Mouse (Mus musculus): ENCODE measurements around the gene Fgfr2. TPM values are rescaled to one million over a fixed set of nuclear protein-coding genes. Genes with fewer than 3 reads are reported as not detected.
A peak's percentile ranks its signal among the peaks of the same experiment; 100 is the strongest.

Gene Fgfr2
- polyA plus RNA-seq, 1 experiment from 2014 or later: 137 TPM

DNA sequence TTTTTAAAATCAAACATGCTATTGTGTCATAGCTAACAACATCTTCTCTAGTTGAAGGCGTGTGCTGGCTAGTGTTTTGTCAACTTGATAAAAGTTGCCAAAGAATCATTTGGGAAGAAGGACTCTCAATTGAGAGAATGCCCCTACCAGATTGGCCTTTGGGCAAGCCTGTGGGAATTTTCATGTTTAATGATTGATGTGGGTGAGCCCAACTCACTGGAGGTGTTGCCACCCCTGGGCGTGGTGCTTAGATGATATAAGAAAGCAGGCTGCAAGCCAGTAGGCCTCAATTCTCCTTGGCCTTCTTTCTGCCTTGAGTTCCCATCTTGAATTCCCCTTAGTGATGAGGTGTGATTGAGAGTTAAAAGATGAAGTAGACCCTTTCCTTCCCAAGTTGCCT lies 145.2 kb downstream of the Fgfr2 start:
- no peak overlapping the region for H3K4me2 ChIP-seq (replicated peaks)
- H3K4me1 ChIP-seq: no peaks in the 10 kb centered on the region
- H3K9ac ChIP-seq: no peak overlapping the region
- no peak overlapping the region for H3K4me3 ChIP-seq (replicated peaks)
- 95% methylated on average over 2 of the region's 2 CpGs for WGBS
- no peak overlapping the region for H3K27ac ChIP-seq (replicated peaks)
- peaks cover 49% of the 10 kb centered on the region for H3K36me3 ChIP-seq
- H3K9me3 ChIP-seq (replicated peaks): no peaks in the 10 kb centered on the region
- H3K27me3 ChIP-seq: no peaks in the 10 kb centered on the region
- ATAC-seq (ENCODE audit: insufficient number of reproducible peaks, low FRiP score, low TSS enrichment, low read depth): no peak

- no peaks in the 10 kb centered on the region for H3K9me3 ChIP-seq (replicated peaks)
- no peak overlapping the region for H3K4me2 ChIP-seq (replicated peaks)
- no peaks in the 10 kb centered on the region for H3K27me3 ChIP-seq
- no peak overlapping the region for H3K4me3 ChIP-seq (replicated peaks)
- H3K36me3 ChIP-seq: peaks cover 36% of the 10 kb centered on the region
- no peak for ATAC-seq (ENCODE audit: insufficient number of reproducible peaks, low FRiP score, low TSS enrichment, low read depth)
- H3K9ac ChIP-seq: no peak overlapping the region
- no peaks in the 10 kb centered on the region for H3K4me1 ChIP-seq
- 64% methylated on average over 2 of the region's 2 CpGs for WGBS
- H3K27ac ChIP-seq (replicated peaks): no peak overlapping the region
Measured at GRCm38 (mm10) chr7:132976079-132976478, 147.1 kb downstream of the Fgfr2 start.

- 89% methylated on average over 2 of the region's 2 CpGs for WGBS
- Histone ChIP-seq H3K27ac (replicated peaks) (no peak overlapping the region), H3K36me3 (peaks cover 20% of the 10 kb centered on the region), H3K4me1 (no peaks in the 10 kb centered on the region), H3K4me2 (replicated peaks) (no peak overlapping the region), H3K9me3 (replicated peaks) (no peaks in the 10 kb centered on the region), H3K27me3 (no peaks in the 10 kb centered on the region), H3K9ac (no peak overlapping the region), H3K4me3 (replicated peaks) (no peak overlapping the region)
- ATAC-seq (ENCODE audit: insufficient number of reproducible peaks, low FRiP score, low TSS enrichment, low read depth): no peak
Measured at GRCm38 (mm10) chr7:132972079-132972478, 151.1 kb downstream of the Fgfr2 start.

- H3K4me1 ChIP-seq: no peaks in the 10 kb centered on the region
- H3K4me2 ChIP-seq (replicated peaks): no peak overlapping the region
- H3K27me3 ChIP-seq: no peaks in the 10 kb centered on the region
- no peak overlapping the region for H3K9ac ChIP-seq
- ATAC-seq (ENCODE audit: insufficient number of reproducible peaks, low FRiP score, low TSS enrichment, low read depth): no peak
- no peak overlapping the region for H3K27ac ChIP-seq (replicated peaks)
- H3K4me3 ChIP-seq (replicated peaks): no peak overlapping the region
- WGBS: 85% methylated on average over 2 of the region's 2 CpGs
- H3K9me3 ChIP-seq (replicated peaks): no peaks in the 10 kb centered on the region
- H3K36me3 ChIP-seq: no peaks in the 10 kb centered on the region
Measured at GRCm38 (mm10) chr7:132965707-132966106, 157.4 kb downstream of the Fgfr2 start.

DNA sequence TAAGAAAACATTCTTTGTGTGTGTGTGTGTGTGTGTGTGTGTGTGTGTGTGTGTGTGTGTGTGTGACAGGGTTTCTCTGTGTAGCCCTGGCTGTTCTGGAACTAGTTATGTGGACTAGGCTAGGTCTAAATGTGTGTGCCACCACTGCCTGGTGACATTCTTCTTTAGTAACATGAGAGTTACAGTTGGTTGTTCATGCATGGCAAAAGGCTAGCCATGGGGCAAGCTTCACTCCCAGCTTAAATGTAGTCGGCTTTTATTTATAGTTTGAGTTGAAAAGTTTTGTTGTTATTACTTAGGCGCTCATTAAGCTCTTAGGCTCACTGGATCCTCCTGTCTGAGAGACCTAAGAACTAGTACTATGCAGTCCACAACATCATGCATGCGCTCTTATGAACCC lies 158.8 kb downstream of the Fgfr2 start:
- no peak overlapping the region for H3K4me2 ChIP-seq (replicated peaks)
- 70% methylated on average over 3 of the region's 3 CpGs for WGBS
- no peak overlapping the region for H3K27ac ChIP-seq (replicated peaks)
- H3K36me3 ChIP-seq: no peaks in the 10 kb centered on the region
- H3K4me1 ChIP-seq: no peaks in the 10 kb centered on the region
- no peak for ATAC-seq (ENCODE audit: insufficient number of reproducible peaks, low FRiP score, low TSS enrichment, low read depth)
- no peaks in the 10 kb centered on the region for H3K9me3 ChIP-seq (replicated peaks)
- H3K27me3 ChIP-seq: no peaks in the 10 kb centered on the region
- no peak overlapping the region for H3K9ac ChIP-seq
- no peak overlapping the region for H3K4me3 ChIP-seq (replicated peaks)

- ATAC-seq (ENCODE audit: insufficient number of reproducible peaks, low FRiP score, low TSS enrichment, low read depth): no peak
Measured at GRCm38 (mm10) chr7:132950613-132951012, 172.5 kb downstream of the Fgfr2 start.

GRCm38 (mm10) chr7:132949968-132950367 lies 173.2 kb downstream of the Fgfr2 start:
- no peaks in the 10 kb centered on the region for H3K36me3 ChIP-seq
- H3K4me1 ChIP-seq: no peaks in the 10 kb centered on the region
- no peak overlapping the region for H3K9ac ChIP-seq
- H3K4me3 ChIP-seq (replicated peaks): no peak overlapping the region
- no peaks in the 10 kb centered on the region for H3K27me3 ChIP-seq
- 87% methylated on average over 4 of the region's 4 CpGs for WGBS
- no peaks in the 10 kb centered on the region for H3K9me3 ChIP-seq (replicated peaks)
- ATAC-seq (ENCODE audit: insufficient number of reproducible peaks, low FRiP score, low TSS enrichment, low read depth): no peak
- no peak overlapping the region for H3K4me2 ChIP-seq (replicated peaks)
- no peak overlapping the region for H3K27ac ChIP-seq (replicated peaks)

More at GRCm38 (mm10) chr7:132950613-132951012, 172.5 kb downstream of the Fgfr2 start:
- H3K36me3 ChIP-seq: no peaks in the 10 kb centered on the region
- no peaks in the 10 kb centered on the region for H3K4me1 ChIP-seq
- H3K9me3 ChIP-seq (replicated peaks): no peaks in the 10 kb centered on the region
- H3K27me3 ChIP-seq: no peaks in the 10 kb centered on the region
- 75% methylated on average over 3 of the region's 3 CpGs for WGBS
- no peak overlapping the region for H3K27ac ChIP-seq (replicated peaks)
- H3K4me2 ChIP-seq (replicated peaks): no peak overlapping the region
- H3K4me3 ChIP-seq (replicated peaks): no peak overlapping the region
- H3K9ac ChIP-seq: no peak overlapping the region

GRCm38 (mm10) chr7:132940569-132940968 lies 182.6 kb downstream of the Fgfr2 start:
- Histone ChIP-seq H3K4me2 (replicated peaks) (no peak overlapping the region), H3K4me3 (replicated peaks) (no peak overlapping the region), H3K27me3 (no peaks in the 10 kb centered on the region), H3K9me3 (replicated peaks) (no peaks in the 10 kb centered on the region), H3K9ac (no peak overlapping the region), H3K4me1 (no peaks in the 10 kb centered on the region), H3K27ac (replicated peaks) (no peak overlapping the region), H3K36me3 (no peaks in the 10 kb centered on the region)
- no peak for ATAC-seq (ENCODE audit: insufficient number of reproducible peaks, low FRiP score, low TSS enrichment, low read depth)
- 74% methylated on average over 2 of the region's 2 CpGs for WGBS

DNA sequence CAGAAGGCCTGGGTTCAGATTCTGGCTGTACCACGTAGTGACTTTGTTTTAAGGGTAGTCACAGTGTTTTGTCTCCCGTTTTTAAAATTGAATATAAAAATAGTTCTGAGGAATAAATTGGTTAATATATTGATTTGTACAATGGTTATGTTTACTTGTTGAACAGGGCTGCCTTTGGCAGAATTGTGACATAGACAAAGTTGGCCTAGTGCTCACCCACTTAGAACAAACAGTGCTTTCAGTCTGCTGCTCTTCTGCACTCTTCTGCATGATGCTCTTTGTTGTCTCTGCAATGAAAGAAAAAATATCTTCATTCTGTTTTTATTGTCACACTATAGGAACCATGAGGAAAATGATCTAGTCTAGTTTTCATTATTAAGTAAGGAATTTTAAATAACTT lies 184.0 kb downstream of the Fgfr2 start:
- Histone ChIP-seq H3K9me3 (replicated peaks) (no peaks in the 10 kb centered on the region), H3K4me1 (no peaks in the 10 kb centered on the region), H3K27ac (replicated peaks) (no peak overlapping the region), H3K4me2 (replicated peaks) (no peak overlapping the region), H3K9ac (no peak overlapping the region), H3K27me3 (no peaks in the 10 kb centered on the region), H3K36me3 (no peaks in the 10 kb centered on the region), H3K4me3 (replicated peaks) (no peak overlapping the region)
- 80% methylated on average over 2 of the region's 2 CpGs for WGBS
- ATAC-seq (ENCODE audit: insufficient number of reproducible peaks, low FRiP score, low TSS enrichment, low read depth): no peak

DNA sequence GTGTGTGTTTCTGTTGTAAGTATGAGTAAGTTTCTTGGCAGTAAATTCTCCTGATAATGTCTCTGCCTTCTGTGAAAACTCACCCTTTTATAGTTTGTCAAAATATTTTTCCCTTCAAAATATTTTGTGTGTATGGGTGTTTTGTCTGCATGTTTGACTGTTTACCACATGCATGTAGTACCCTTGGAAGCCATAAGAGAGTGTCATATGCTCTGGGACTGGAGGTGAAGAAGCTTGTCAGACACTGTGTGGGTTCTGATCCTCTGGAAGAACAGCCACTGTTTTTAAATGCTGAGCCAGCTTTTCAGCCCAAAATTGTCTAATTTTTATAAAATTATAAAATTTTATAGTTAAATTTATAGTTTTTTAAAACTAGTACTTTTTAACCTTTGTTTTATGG lies 188.4 kb downstream of the Fgfr2 start:
- Histone ChIP-seq H3K9me3 (replicated peaks) (no peaks in the 10 kb centered on the region), H3K9ac (no peak overlapping the region), H3K4me2 (replicated peaks) (no peak overlapping the region), H3K27me3 (no peaks in the 10 kb centered on the region), H3K4me1 (peaks cover 13% of the 10 kb centered on the region), H3K4me3 (replicated peaks) (no peak overlapping the region), H3K36me3 (no peaks in the 10 kb centered on the region), H3K27ac (replicated peaks) (no peak overlapping the region)
- no peak for ATAC-seq (ENCODE audit: insufficient number of reproducible peaks, low FRiP score, low TSS enrichment, low read depth)

- H3K9ac ChIP-seq: no peak overlapping the region
- no peaks in the 10 kb centered on the region for H3K9me3 ChIP-seq (replicated peaks)
- H3K27ac ChIP-seq (replicated peaks): no peak overlapping the region
- WGBS: 84% methylated on average over 1 of the region's 1 CpGs
- no peaks in the 10 kb centered on the region for H3K27me3 ChIP-seq
- no peak for ATAC-seq (ENCODE audit: insufficient number of reproducible peaks, low FRiP score, low TSS enrichment, low read depth)
- no peak overlapping the region for H3K4me3 ChIP-seq (replicated peaks)
- H3K4me2 ChIP-seq (replicated peaks): no peak overlapping the region
- H3K4me1 ChIP-seq: peaks cover 13% of the 10 kb centered on the region
- no peaks in the 10 kb centered on the region for H3K36me3 ChIP-seq
Measured at GRCm38 (mm10) chr7:132933331-132933730, 189.8 kb downstream of the Fgfr2 start.

DNA sequence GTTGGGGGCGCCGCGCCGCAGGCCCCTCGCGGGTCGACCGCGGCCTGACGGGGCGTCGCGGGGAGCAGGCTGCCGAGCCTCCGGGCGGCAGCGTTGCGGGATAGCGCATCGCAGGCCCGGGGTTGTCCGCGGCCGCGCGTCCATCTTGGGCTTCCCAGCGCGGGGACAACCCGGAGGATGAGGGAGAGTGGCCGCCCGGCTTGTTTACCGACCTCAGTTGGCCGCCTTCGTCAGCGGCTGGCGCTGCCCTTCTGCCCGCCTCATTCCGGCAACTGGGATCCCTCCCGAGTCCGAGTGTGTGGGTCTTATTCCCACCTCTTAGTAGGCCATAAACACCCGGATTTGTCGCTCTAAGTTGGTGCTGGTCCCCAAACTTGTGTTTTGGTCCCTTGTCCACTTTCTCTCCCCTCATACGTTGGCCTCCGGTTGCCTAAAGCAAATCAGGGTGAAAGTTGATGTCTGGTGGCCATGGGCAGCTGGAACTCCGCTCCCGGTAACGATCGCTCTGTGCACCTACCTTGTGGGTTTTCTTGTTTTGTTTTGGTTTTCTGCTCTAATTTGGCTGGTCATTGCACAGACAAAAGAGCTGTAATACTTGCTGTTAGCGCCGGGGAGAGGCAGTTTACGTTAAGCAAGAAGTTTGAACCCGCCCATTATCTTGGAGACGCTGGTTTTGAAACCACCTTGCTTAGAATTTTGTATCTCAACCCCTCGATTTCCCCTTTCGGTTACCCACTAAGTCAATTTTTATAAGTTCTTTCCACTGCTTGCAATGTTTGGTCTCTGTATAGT lies 191.4 kb downstream of the Fgfr2 start:
- no peak; the same call in 1 of the 2 replicates for ATAC-seq (ENCODE audit: insufficient number of reproducible peaks, low FRiP score, low TSS enrichment, low read depth)
- Histone ChIP-seq H3K27ac (replicated peaks) (peak overlapping the region; percentile 97), H3K4me3 (replicated peaks) (peak overlapping the region; percentile 92), H3K4me2 (replicated peaks) (peak overlapping the region; percentile 59), H3K36me3 (no peaks in the 10 kb centered on the region), H3K27me3 (no peaks in the 10 kb centered on the region), H3K9ac (peak overlapping the region; percentile 96), H3K4me1 (peaks cover 13% of the 10 kb centered on the region), H3K9me3 (replicated peaks) (no peaks in the 10 kb centered on the region)
- whole genome bisulfite sequencing: under 1% methylated on average over 54 of the region's 55 CpGs

Measured in embryonic facial prominence, embryonic 15.5 days (tissue).